In the genomic region with DNA sequence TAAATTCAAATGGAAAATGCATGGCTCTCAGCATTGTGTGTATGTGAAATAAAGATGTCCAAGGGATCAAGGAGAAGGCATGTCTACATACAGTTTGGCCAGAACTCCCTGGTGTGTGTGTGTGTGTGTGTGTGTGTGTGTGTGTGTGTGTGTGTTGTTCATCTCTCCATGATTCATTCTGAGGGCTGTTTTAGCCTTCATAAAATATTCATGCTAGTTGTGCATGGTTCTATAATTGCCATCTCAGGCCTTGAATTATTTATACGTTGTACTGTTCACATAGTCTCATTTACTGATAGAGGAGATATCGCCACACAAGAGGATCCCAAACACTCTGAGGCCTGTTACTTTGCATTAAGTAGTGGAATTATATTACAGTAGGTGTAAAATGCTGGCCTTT, we compare ENCODE assay signal across 20 mouse cellular contexts.
DNase-seq lines count a peak whose midpoint lies in the region; ATAC-seq and TF ChIP-seq lines count a peak whose summit lies in the region.
"Had no signal": no experiment of that assay in that cellular context is flagged by ENCODE, and none has a peak within 500 bp of the region (broad histone marks: within the 10 kb centered on the region; RNA-seq: fewer than 3 reads in every experiment).

No protein-coding gene starts in this region.

- H3K9ac ChIP-seq in hindbrain, embryonic 12.5 days, result no peak overlapping the region
- no peak overlapping the region for H3K9ac ChIP-seq in hindbrain, postnatal 0 days (replicated peaks; ENCODE audit: low read length)
- no peak overlapping the region for H3K9ac ChIP-seq in midbrain, embryonic 13.5 days (replicated peaks)
- no peak overlapping the region for H3K9ac ChIP-seq in midbrain, embryonic 11.5 days (ENCODE audit: low read length)
- H3K9ac ChIP-seq in midbrain, embryonic 16.5 days (ENCODE audit: low read depth, low read length), result no peak overlapping the region
- H3K9ac ChIP-seq in liver, embryonic 12.5 days, result no peak overlapping the region
- H3K9ac ChIP-seq: embryonic facial prominence, embryonic 12.5 days; forebrain, postnatal 0 days; heart, embryonic 15.5 days had no signal

- H3K27me3 ChIP-seq in hindbrain, embryonic 12.5 days, result no peaks in the 10 kb centered on the region
- no peaks in the 10 kb centered on the region for H3K27me3 ChIP-seq in hindbrain, postnatal 0 days (ENCODE audit: insufficient read depth, low read length)
- no peaks in the 10 kb centered on the region for H3K27me3 ChIP-seq in midbrain, embryonic 13.5 days
- H3K27me3 ChIP-seq in midbrain, embryonic 11.5 days (ENCODE audit: control insufficient read depth, insufficient read depth, low read length), result no peaks in the 10 kb centered on the region
- no peaks in the 10 kb centered on the region for H3K27me3 ChIP-seq in midbrain, embryonic 16.5 days (ENCODE audit: control insufficient read depth, insufficient read depth, low read depth, low read length)
- H3K27me3 ChIP-seq in liver, embryonic 12.5 days (replicated peaks), result peaks cover 13% of the 10 kb centered on the region
- H3K27me3 ChIP-seq: Patski had no signal

- no peak for TF ChIP-seq CTCF in hindbrain, postnatal 0 days (IDR thresholded peaks at IDR 0.05; ENCODE audit: low read depth)

- no peak for DNase-seq in hindbrain, postnatal 0 days (ENCODE audit: low spot score)
- no peak for DNase-seq in midbrain, embryonic 11.5 days (ENCODE audit: low spot score, missing footprints)
- DNase-seq in retina, embryonic 14.5 days (ENCODE audit: low spot score), result peak; percentile 61
- no peak for DNase-seq in MN1 (ENCODE audit: low spot score)
- DNase-seq: adrenal gland, postnatal 25 days; cerebellum, adult 2 months; cerebellum, postnatal 14 days; forebrain, postnatal 0 days; gastrocnemius, postnatal 14 days; heart, adult 2 months; heart, postnatal 14 days had no signal

- H3K4me2 ChIP-seq in hindbrain, embryonic 12.5 days (replicated peaks), result no peak overlapping the region
- H3K4me2 ChIP-seq in hindbrain, postnatal 0 days (ENCODE audit: low read depth, low read length), result no peak overlapping the region
- H3K4me2 ChIP-seq in midbrain, embryonic 13.5 days (replicated peaks), result no peak overlapping the region
- no peak overlapping the region for H3K4me2 ChIP-seq in midbrain, embryonic 11.5 days
- no peak overlapping the region for H3K4me2 ChIP-seq in midbrain, embryonic 16.5 days (ENCODE audit: low read length)
- H3K4me2 ChIP-seq in liver, embryonic 12.5 days, result no peak overlapping the region
- H3K4me2 ChIP-seq: embryonic facial prominence, embryonic 12.5 days; heart, embryonic 11.5 days; heart, embryonic 15.5 days had no signal

- H3K4me3 ChIP-seq in hindbrain, embryonic 12.5 days, result no peak overlapping the region
- H3K4me3 ChIP-seq in hindbrain, postnatal 0 days (ENCODE audit: low read length), result no peak overlapping the region
- no peak overlapping the region for H3K4me3 ChIP-seq in midbrain, embryonic 13.5 days (replicated peaks)
- no peak overlapping the region for H3K4me3 ChIP-seq in midbrain, embryonic 11.5 days (ENCODE audit: low read depth, low read length)
- H3K4me3 ChIP-seq in midbrain, embryonic 16.5 days (ENCODE audit: low read depth, low read length), result no peak overlapping the region
- H3K4me3 ChIP-seq in liver, embryonic 12.5 days, result no peak overlapping the region
- H3K4me3 ChIP-seq: embryonic facial prominence, embryonic 12.5 days; heart, adult 2 months; heart, embryonic 15.5 days had no signal

- no peaks in the 10 kb centered on the region for H3K9me3 ChIP-seq in hindbrain, embryonic 12.5 days (replicated peaks)
- no peaks in the 10 kb centered on the region for H3K9me3 ChIP-seq in hindbrain, postnatal 0 days (ENCODE audit: low read length)
- H3K9me3 ChIP-seq in midbrain, embryonic 13.5 days, result no peaks in the 10 kb centered on the region
- no peaks in the 10 kb centered on the region for H3K9me3 ChIP-seq in midbrain, embryonic 11.5 days (ENCODE audit: control insufficient read depth, low read length)
- no peaks in the 10 kb centered on the region for H3K9me3 ChIP-seq in midbrain, embryonic 16.5 days (replicated peaks; ENCODE audit: control insufficient read depth, low read length, poor library complexity, severe bottlenecking)
- no peaks in the 10 kb centered on the region for H3K9me3 ChIP-seq in liver, embryonic 12.5 days (replicated peaks)
- H3K9me3 ChIP-seq: embryonic facial prominence, embryonic 12.5 days; heart, embryonic 15.5 days had no signal

- H3K36me3 ChIP-seq in hindbrain, embryonic 12.5 days, result no peaks in the 10 kb centered on the region
- no peaks in the 10 kb centered on the region for H3K36me3 ChIP-seq in hindbrain, postnatal 0 days (ENCODE audit: insufficient read depth, low read length)
- no peaks in the 10 kb centered on the region for H3K36me3 ChIP-seq in midbrain, embryonic 13.5 days
- no peaks in the 10 kb centered on the region for H3K36me3 ChIP-seq in midbrain, embryonic 11.5 days (ENCODE audit: control insufficient read depth, insufficient read depth, low read length)
- no peaks in the 10 kb centered on the region for H3K36me3 ChIP-seq in midbrain, embryonic 16.5 days (ENCODE audit: control insufficient read depth, insufficient read depth, low read length)
- H3K36me3 ChIP-seq in liver, embryonic 12.5 days, result no peaks in the 10 kb centered on the region
- H3K36me3 ChIP-seq: embryonic facial prominence, embryonic 12.5 days; heart, embryonic 15.5 days had no signal

- ATAC-seq in hindbrain, embryonic 12.5 days (ENCODE audit: low FRiP score), result peak; percentile 51
- no peak for ATAC-seq in hindbrain, postnatal 0 days
- ATAC-seq in midbrain, embryonic 13.5 days, result peak; percentile 43
- ATAC-seq in midbrain, embryonic 11.5 days (ENCODE audit: low FRiP score), result no peak
- peak; percentile 43; the same call in 1 of the 2 replicates for ATAC-seq in midbrain, embryonic 16.5 days
- ATAC-seq in liver, embryonic 12.5 days, result no peak
- ATAC-seq: activated CD4-positive, CD25-positive, alpha-beta regulatory T cell, adult 4 months; forebrain, postnatal 0 days; Patski had no signal

- 41% methylated on average over 2 of the region's 2 CpGs for WGBS in hindbrain, embryonic 12.5 days
- 61% methylated on average over 2 of the region's 2 CpGs for WGBS in hindbrain, postnatal 0 days
- WGBS in midbrain, embryonic 13.5 days, result 29% methylated on average over 2 of the region's 2 CpGs
- 78% methylated on average over 2 of the region's 2 CpGs for WGBS in midbrain, embryonic 11.5 days
- WGBS in midbrain, embryonic 16.5 days, result 21% methylated on average over 2 of the region's 2 CpGs
- WGBS in liver, embryonic 12.5 days (ENCODE audit: insufficient replicate concordance), result 75% methylated on average over 2 of the region's 2 CpGs

- H3K4me1 ChIP-seq in hindbrain, embryonic 12.5 days, result peaks cover 52% of the 10 kb centered on the region
- H3K4me1 ChIP-seq in hindbrain, postnatal 0 days (ENCODE audit: insufficient read depth, low read length), result peaks cover 10% of the 10 kb centered on the region; the same call in 1 of the 2 replicates
- H3K4me1 ChIP-seq in midbrain, embryonic 13.5 days (replicated peaks), result peaks cover 60% of the 10 kb centered on the region
- H3K4me1 ChIP-seq in midbrain, embryonic 11.5 days (ENCODE audit: control insufficient read depth, insufficient read depth, low read length), result peaks cover 27% of the 10 kb centered on the region
- H3K4me1 ChIP-seq in midbrain, embryonic 16.5 days (ENCODE audit: control insufficient read depth, insufficient read depth, low read length), result peaks cover 26% of the 10 kb centered on the region
- no peaks in the 10 kb centered on the region for H3K4me1 ChIP-seq in liver, embryonic 12.5 days

- H3K27ac ChIP-seq in hindbrain, embryonic 12.5 days, result 0 out of 2 replicates have a peak overlapping the region, but pooled peaks have one; percentile 8
- H3K27ac ChIP-seq in hindbrain, postnatal 0 days, result no peak overlapping the region
- H3K27ac ChIP-seq in midbrain, embryonic 13.5 days, result peak overlapping the region; percentile 56
- no peak overlapping the region for H3K27ac ChIP-seq in midbrain, embryonic 11.5 days (ENCODE audit: low read depth, low read length)
- no peak overlapping the region for H3K27ac ChIP-seq in midbrain, embryonic 16.5 days (ENCODE audit: low read length)
- H3K27ac ChIP-seq in liver, embryonic 12.5 days, result no peak overlapping the region
- H3K27ac ChIP-seq: embryonic facial prominence, embryonic 12.5 days; heart, adult 2 months; heart, embryonic 15.5 days had no signal

Comparison
In these comparisons a context has a peak if more than half of its experiments do, and no peak if none do; other contexts are left out.
1. ATAC-seq: peak in hindbrain, embryonic 12.5 days (single experiment), midbrain, embryonic 13.5 days (single experiment) and midbrain, embryonic 16.5 days (single experiment); none in hindbrain, postnatal 0 days (single experiment), midbrain, embryonic 11.5 days (single experiment) and liver, embryonic 12.5 days (single experiment).
2. H3K27ac ChIP-seq: peak in hindbrain, embryonic 12.5 days (single experiment) and midbrain, embryonic 13.5 days (single experiment); none in hindbrain, postnatal 0 days (single experiment), midbrain, embryonic 11.5 days (single experiment), midbrain, embryonic 16.5 days (single experiment) and liver, embryonic 12.5 days (single experiment).